Mouse (Mus musculus) retina, postnatal 1 day (tissue): Measurements from ENCODE around the gene Slc22a2.
"Not testable (repeated sequence)": the region's sequence is repeated elsewhere in the genome, so short reads cannot be mapped to it uniquely, and the experiment has no call there.

ENCODE experiments used
- DNase-seq: peaks from one replicate; pipeline ENCODE4 v3.0.0-alpha.2; 2012

Slc22a2 gene

GRCm38 (mm10) chr17:12583991-12584390 is at the start of gene Slc22a2:
Gene Slc22a2, plus strand, starts transcription at chr17:12584132.
- DNase-seq: no peak

GRCm38 (mm10) chr17:12534353-12535145 is 49.4 kb upstream of the Slc22a2 start:
- peak; percentile 81 for DNase-seq

DNA sequence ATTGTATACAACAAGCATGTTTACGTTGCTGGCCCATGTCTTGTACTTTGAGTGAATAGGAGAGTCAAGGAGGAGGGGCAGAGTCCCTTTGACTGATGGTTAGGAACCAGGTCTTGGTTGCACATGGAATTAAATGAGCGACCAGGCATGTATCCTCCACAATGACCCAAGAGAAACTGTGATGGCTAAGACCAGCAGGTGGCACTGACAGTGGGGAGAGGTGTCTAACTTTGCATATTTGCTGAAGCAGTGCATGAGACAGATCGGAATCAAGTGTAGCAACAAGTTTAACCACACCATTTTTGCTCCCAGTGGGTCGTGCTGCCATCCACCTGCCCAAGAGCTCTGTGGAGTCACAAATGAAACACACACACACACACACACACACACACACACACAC is 21.7 kb upstream of the Slc22a2 start:
- DNase-seq: no peak

DNA sequence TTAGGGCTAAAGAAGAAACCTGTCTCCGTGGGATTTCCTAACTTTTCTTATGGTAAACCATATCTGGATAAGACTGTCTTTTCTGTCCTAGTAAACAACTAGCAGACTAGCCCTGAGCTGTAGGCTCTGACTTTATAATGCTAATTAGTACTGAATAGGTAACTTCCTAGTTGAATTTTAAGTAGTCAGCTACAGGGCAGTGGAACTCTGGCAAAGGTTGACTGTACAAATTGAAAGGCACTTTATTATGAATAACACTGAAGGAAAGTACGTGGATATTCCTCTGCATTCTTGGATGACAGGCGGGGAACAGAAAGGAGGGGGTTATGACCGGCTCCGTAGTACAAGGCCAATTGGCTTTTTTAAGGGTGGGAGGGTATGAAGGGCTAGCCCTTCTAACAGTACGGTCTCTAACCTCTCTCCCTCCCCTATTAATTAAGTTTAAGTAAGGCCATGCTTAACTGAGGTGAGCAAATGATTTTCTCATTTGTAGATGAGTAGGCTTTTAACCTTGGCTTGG is 19.4 kb upstream of the Slc22a2 start:
- not testable (repeated sequence) for DNase-seq

- DNase-seq: no peak
Observed at GRCm38 (mm10) chr17:12565443-12565842, 18.5 kb upstream of the Slc22a2 start.

GRCm38 (mm10) chr17:12571316-12571715 is 12.6 kb upstream of the Slc22a2 start:
- DNase-seq: peak; percentile 6

GRCm38 (mm10) chr17:12571924-12572463 is 11.9 kb upstream of the Slc22a2 start:
- DNase-seq: no peak

GRCm38 (mm10) chr17:12575391-12575790 is 8.5 kb upstream of the Slc22a2 start:
- no peak for DNase-seq

GRCm38 (mm10) chr17:12577096-12577495 is 6.8 kb upstream of the Slc22a2 start:
- no peak for DNase-seq

GRCm38 (mm10) chr17:12585366-12585765 is 1.4 kb downstream of the Slc22a2 start:
- no peak for DNase-seq

GRCm38 (mm10) chr17:12586966-12587365 is 3.0 kb downstream of the Slc22a2 start:
- DNase-seq: no peak

GRCm38 (mm10) chr17:12588801-12589247 is 4.9 kb downstream of the Slc22a2 start:
- peak; percentile 28 for DNase-seq

- no peak for DNase-seq
Observed at GRCm38 (mm10) chr17:12590911-12591625, 7.1 kb downstream of the Slc22a2 start.

- peak; percentile 72 for DNase-seq
Observed at GRCm38 (mm10) chr17:12595846-12596515, 12.0 kb downstream of the Slc22a2 start.

DNA sequence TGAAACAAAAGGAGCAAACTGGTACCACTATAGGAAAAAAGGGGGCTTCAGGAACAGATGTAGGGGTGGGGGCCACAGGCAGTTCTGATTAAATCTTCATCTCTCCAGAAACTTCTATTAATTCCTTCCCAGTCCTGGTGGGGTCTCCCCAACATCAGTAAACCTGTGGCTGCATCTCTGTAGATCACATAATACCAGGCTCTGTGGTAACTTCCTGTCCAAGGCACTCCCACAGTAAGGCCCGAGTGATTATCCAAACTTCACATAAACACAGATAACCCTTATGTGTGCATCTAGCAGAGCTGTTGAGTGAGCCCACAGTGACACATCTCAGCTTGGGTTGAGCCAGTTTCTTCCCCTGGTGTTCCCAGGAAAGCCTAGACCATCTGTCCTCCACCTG is 22.7 kb downstream of the Slc22a2 start:
- DNase-seq: no peak

GRCm38 (mm10) chr17:12607202-12607601 is 23.3 kb downstream of the Slc22a2 start:
- no peak for DNase-seq

DNA sequence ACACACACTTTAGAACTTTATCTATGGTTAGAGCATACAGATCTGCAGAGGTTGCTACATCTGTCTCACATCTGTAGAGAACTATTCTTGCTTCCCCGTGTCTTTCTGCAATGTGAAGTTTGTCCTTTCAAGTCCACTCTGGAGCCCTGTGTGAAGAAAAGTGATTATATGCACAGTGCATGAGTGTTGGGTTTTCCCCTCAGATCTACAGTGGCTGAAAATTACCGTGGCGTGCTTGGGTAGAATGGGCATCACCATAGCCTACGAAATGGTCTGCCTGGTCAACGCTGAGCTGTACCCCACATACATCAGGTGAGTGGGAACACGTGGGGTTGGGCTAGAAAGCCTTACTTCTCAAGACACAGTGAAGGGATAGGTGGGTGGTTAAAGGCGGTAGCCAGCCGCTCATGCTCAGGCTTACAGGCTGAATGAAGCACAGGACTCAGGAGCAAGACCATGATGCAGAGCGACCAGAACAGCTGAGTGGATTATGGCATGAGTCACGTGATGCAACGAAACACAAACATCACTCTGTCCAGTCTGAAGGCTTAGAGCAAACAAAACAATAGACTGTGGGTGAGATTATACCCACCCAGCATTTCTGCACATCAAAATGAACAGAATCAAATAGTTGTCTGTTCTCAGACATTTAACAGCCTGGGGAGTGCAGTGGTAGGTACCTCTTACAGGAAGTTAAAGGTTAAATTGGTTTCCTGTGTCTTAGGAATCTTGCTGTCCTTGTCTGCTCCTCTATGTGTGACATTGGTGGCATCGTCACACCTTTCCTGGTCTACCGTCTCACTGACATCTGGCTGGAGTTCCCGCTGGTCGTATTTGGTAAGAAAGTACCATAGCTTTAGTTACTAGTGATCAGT is 30.8 kb downstream of the Slc22a2 start:
- no peak for DNase-seq

GRCm38 (mm10) chr17:12615429-12615828 is 31.5 kb downstream of the Slc22a2 start:
- DNase-seq: no peak

DNA sequence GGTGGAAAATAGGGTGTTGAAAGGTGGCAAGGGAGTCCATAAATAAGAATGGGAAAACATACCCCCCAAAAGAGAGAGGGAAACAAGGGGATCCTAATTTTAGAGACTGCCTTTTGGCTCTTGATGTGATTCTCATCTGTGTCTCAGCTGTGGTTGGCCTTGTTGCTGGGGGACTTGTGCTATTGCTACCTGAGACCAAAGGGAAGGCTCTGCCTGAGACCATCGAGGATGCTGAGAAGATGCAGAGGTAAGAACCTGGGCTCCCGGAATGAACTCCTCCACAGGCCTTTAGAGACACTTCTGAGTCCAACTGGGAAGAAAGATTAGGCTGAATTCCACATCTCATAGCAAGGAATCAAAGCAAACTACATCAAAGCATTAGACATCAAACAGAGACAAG is 35.7 kb downstream of the Slc22a2 start:
- no peak for DNase-seq

DNA sequence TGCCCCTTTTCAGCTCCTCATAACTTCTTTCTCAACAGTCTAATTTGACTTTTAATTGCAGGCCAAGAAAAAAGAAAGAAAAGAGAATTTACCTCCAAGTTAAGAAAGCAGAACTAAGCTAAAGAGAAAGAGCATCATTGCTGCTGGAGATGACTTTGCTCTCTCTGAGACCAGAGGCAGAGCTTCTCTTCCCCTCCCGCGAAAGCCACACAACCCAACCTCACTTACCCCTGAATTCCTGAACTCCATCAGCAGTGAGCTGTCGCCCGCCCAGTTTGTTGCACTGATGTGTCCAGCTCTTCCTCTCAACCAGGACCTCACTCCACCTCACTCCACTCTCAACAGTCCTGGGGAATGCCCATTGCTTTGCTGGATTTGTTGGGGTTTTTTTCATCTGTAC is 44.1 kb downstream of the Slc22a2 start:
- no peak for DNase-seq

GRCm38 (mm10) chr17:12630976-12631730 is 47.2 kb downstream of the Slc22a2 start:
- DNase-seq: no peak
